Mouse (Mus musculus): ENCODE data around the gene Pafah2. TPM values are rescaled to one million over a fixed set of nuclear protein-coding genes. Genes with fewer than 3 reads are reported as not detected.
A peak's percentile ranks its signal among the peaks of the same experiment; 100 is the strongest.

Pafah2 gene
- polyA plus RNA-seq, 2 experiments: 4.3 to 5.4 TPM

DNA sequence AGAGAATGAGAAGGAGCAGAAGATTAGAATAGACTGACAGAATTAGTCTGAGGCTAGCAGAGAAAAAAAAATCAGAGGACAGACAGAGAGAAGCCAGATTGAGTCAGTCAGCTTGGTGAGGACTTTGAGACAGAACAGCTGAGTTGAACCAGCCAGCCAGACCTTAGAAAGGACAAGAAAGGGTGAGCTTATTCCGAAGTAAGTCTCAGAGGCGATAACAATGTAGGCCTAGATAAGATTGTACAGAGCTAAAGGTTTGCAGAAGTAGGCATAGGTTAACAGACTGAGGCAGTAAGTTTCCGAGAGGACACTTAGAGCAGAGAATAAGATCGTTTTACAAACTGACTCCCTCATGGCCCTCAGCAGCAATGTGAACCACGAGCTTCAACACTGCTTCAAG is 65.1 kb downstream of the Pafah2 start:
- no peak for ATAC-seq (ENCODE audit: insufficient read depth)
- H3K27me3 ChIP-seq (ENCODE audit: control insufficient read depth, insufficient read depth, low read length): no peaks in the 10 kb centered on the region; the same call in 1 of the 2 replicates

GRCm38 (mm10) chr4:134465789-134466188 is 69.7 kb downstream of the Pafah2 start:
- H3K36me3 ChIP-seq (replicated peaks; ENCODE audit: control insufficient read depth, insufficient read depth, low read depth): peaks cover 7% of the 10 kb centered on the region
- TF ChIP-seq EP300 (IDR thresholded peaks at IDR 0.05; ENCODE audit: low read depth): no peak
- TF ChIP-seq CTCF (IDR thresholded peaks at IDR 0.05; ENCODE audit: low read depth): no peak
- ATAC-seq (ENCODE audit: insufficient read depth): no peak
- H3K9ac ChIP-seq (replicated peaks): no peak overlapping the region
- H3K4me2 ChIP-seq (ENCODE audit: low read depth): no peak overlapping the region
- no peaks in the 10 kb centered on the region for H3K9me3 ChIP-seq (ENCODE audit: control insufficient read depth, low read length)
- peaks cover 10 to 17% of the 10 kb centered on the region in 2 experiments for H3K4me1 ChIP-seq (replicated peaks; ENCODE audit: control insufficient read depth in 2 of 2, insufficient read depth in 2 of 2, low read length in 1 of 2)
- DNase-seq (ENCODE audit: low read depth in 3 of 3, low spot score in 3 of 3): no peak
- no peak overlapping the region for H3K27ac ChIP-seq
- H3K4me3 ChIP-seq (ENCODE audit: insufficient read depth in 1 of 2, low read depth in 2 of 2, low read length in 2 of 2): no peak overlapping the region
- 59% methylated on average over 12 of the region's 12 CpGs for WGBS (ENCODE audit: insufficient replicate concordance)
- no peaks in the 10 kb centered on the region for H3K27me3 ChIP-seq (ENCODE audit: control insufficient read depth, insufficient read depth, low read length)

More for the DNA sequence above, 65.1 kb downstream of the Pafah2 start:
- H3K36me3 ChIP-seq (replicated peaks; ENCODE audit: control insufficient read depth, insufficient read depth, low read depth): no peaks in the 10 kb centered on the region
- no peak overlapping the region for H3K4me2 ChIP-seq (ENCODE audit: low read depth)
- H3K4me1 ChIP-seq (replicated peaks; ENCODE audit: control insufficient read depth in 2 of 2, insufficient read depth in 2 of 2, low read length in 1 of 2): peaks cover 0 to 14% of the 10 kb centered on the region in 2 experiments; a peak in 3 of 4 replicates
- no peak for TF ChIP-seq CTCF (IDR thresholded peaks at IDR 0.05; ENCODE audit: low read depth)
- no peak for TF ChIP-seq EP300 (IDR thresholded peaks at IDR 0.05; ENCODE audit: low read depth)
- H3K4me3 ChIP-seq (ENCODE audit: insufficient read depth in 1 of 2, low read depth in 2 of 2, low read length in 2 of 2): no peak overlapping the region
- no peak overlapping the region for H3K9ac ChIP-seq (replicated peaks)
- 47% methylated on average over 5 of the region's 5 CpGs for WGBS (ENCODE audit: insufficient replicate concordance)
- no peaks in the 10 kb centered on the region for H3K9me3 ChIP-seq (ENCODE audit: control insufficient read depth, low read length)
- DNase-seq (ENCODE audit: low read depth in 3 of 3, low spot score in 3 of 3): no peak
- no peak overlapping the region for H3K27ac ChIP-seq

DNA sequence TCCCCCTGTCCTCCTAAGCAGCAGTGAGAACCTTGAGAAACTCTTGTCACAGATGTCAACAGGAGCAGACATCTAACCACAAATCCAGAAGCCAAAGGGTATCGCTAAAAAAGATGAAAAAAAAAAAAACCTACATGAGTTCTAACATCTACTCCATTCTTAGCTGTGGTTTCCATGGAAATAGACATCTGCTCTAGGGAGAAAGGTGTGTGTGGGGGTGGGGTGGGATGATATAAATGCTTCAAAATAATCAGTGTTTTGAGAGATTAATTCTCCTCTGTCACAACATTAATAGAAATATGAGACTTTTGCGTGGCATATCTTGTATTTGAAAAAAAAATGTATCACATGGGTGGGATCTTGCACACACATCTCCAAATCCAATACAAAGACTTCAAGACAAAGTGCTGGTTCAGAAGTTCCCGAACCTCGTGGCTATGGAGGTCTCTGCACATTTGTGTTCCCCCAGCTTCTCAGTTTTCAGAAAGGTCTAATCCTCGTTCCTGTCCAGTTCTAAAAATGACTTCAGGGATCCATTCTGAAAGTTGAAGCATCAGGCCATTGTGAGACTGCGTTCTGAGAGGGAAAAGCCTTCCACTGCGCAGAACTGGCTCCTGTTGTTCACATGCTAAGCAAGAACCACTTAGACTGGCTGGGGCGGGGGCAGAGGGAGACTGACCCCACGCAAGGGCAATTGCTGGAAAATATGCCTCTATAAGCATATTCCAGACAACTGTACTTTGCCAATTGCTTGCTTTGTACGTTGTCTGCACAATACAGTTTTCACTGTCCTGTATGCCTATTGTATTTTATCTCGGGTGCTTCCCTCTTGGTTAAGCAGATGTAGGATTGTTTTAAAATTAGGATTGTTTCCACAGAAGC is 70.5 kb downstream of the Pafah2 start:
- TF ChIP-seq EP300 (IDR thresholded peaks at IDR 0.05; ENCODE audit: low read depth): no peak
- Histone ChIP-seq H3K27me3 (ENCODE audit: control insufficient read depth, insufficient read depth, low read length) (no peaks in the 10 kb centered on the region), H3K9ac (replicated peaks) (no peak overlapping the region), H3K36me3 (replicated peaks; ENCODE audit: control insufficient read depth, insufficient read depth, low read depth) (peaks cover 14% of the 10 kb centered on the region), H3K4me2 (ENCODE audit: low read depth) (peak overlapping the region; percentile 96), H3K4me3 (ENCODE audit: insufficient read depth in 1 of 2, low read depth in 2 of 2, low read length in 2 of 2) (no peak overlapping the region), H3K9me3 (ENCODE audit: control insufficient read depth, low read length) (no peaks in the 10 kb centered on the region), H3K4me1 (replicated peaks; ENCODE audit: control insufficient read depth in 2 of 2, insufficient read depth in 2 of 2, low read length in 1 of 2) (peaks cover 10 to 17% of the 10 kb centered on the region in 2 experiments), H3K27ac (no peak overlapping the region)
- 58% methylated on average over 11 of the region's 11 CpGs for WGBS (ENCODE audit: insufficient replicate concordance)
- DNase-seq (ENCODE audit: low read depth in 3 of 3, low spot score in 3 of 3): no peak
- ATAC-seq (ENCODE audit: insufficient read depth): no peak

- peaks cover 23% of the 10 kb centered on the region for H3K36me3 ChIP-seq (replicated peaks; ENCODE audit: control insufficient read depth, insufficient read depth, low read depth)
- WGBS (ENCODE audit: insufficient replicate concordance): under 1% methylated on average over 31 of the region's 31 CpGs
- ATAC-seq (ENCODE audit: insufficient read depth) (peak; percentile 49), DNase-seq (ENCODE audit: low read depth in 3 of 3, low spot score in 3 of 3) (no peak)
- no peaks in the 10 kb centered on the region for H3K27me3 ChIP-seq (ENCODE audit: control insufficient read depth, insufficient read depth, low read length)
- H3K4me3 ChIP-seq (ENCODE audit: insufficient read depth in 1 of 2, low read depth in 2 of 2, low read length in 2 of 2): peak overlapping the region; percentile 80 to 92
- peak overlapping the region; percentile 96 for H3K4me2 ChIP-seq (ENCODE audit: low read depth)
- H3K9me3 ChIP-seq (ENCODE audit: control insufficient read depth, low read length): no peaks in the 10 kb centered on the region
- TF ChIP-seq EP300 (IDR thresholded peaks at IDR 0.05; ENCODE audit: low read depth) (no peak), CTCF (IDR thresholded peaks at IDR 0.05; ENCODE audit: low read depth) (no peak)
- H3K27ac ChIP-seq: peak overlapping the region; percentile 3; the same call in 1 of the 2 replicates
- peaks cover 10 to 17% of the 10 kb centered on the region in 2 experiments for H3K4me1 ChIP-seq (replicated peaks; ENCODE audit: control insufficient read depth in 2 of 2, insufficient read depth in 2 of 2, low read length in 1 of 2)
- H3K9ac ChIP-seq (replicated peaks): peak overlapping the region; percentile 41
Observed at GRCm38 (mm10) chr4:134467435-134468214, 71.5 kb downstream of the Pafah2 start.

DNA sequence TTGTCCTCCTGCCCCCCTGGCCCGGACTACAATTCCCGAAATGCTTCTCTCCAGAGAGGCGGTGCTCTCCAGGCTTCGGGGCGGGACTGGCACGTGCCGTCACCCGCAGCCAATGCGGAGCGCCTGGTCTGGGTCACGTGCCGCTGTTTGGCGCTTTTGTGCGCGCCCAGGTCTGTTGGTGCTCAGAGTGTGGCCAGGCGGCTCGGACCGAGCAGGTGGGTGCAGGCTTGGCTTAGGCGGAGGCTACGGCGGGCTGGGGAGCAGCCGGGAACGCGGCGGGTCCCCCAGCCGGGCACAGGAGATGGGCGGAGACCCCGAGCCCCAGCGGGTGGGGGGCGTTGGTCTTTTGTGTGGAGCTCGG is 72.1 kb downstream of the Pafah2 start, which contains the start of gene Stmn1:
TSS of gene Stmn1 (plus strand) at position 106 of the 361 bp plus-strand sequence.
- Histone ChIP-seq H3K9me3 (ENCODE audit: control insufficient read depth, low read length) (no peaks in the 10 kb centered on the region), H3K27me3 (ENCODE audit: control insufficient read depth, insufficient read depth, low read length) (no peaks in the 10 kb centered on the region), H3K4me1 (replicated peaks; ENCODE audit: control insufficient read depth in 2 of 2, insufficient read depth in 2 of 2, low read length in 1 of 2) (peaks cover 10 to 17% of the 10 kb centered on the region in 2 experiments), H3K27ac (peak within 1 kb of the TSS; percentile 88), H3K36me3 (replicated peaks; ENCODE audit: control insufficient read depth, insufficient read depth, low read depth) (peaks cover 29% of the 10 kb centered on the region), H3K9ac (replicated peaks) (peak within 1 kb of the TSS; percentile 99), H3K4me2 (ENCODE audit: low read depth) (peak within 1 kb of the TSS; percentile 96), H3K4me3 (ENCODE audit: insufficient read depth in 1 of 2, low read depth in 2 of 2, low read length in 2 of 2) (peak within 1 kb of the TSS; percentile 80 to 92)
- TF ChIP-seq CTCF (IDR thresholded peaks at IDR 0.05; ENCODE audit: low read depth) (no peak), EP300 (IDR thresholded peaks at IDR 0.05; ENCODE audit: low read depth) (no peak)
- peak; percentile 90 to 92 (median 91) for DNase-seq (ENCODE audit: low read depth in 3 of 3, low spot score in 3 of 3)
- peak; percentile 89 for ATAC-seq (ENCODE audit: insufficient read depth)
- 0% methylated on average over 30 of the region's 31 CpGs for WGBS (ENCODE audit: insufficient replicate concordance)

All from liver, embryonic 14.5 days (tissue).